ENCODE assay signal across 10 mouse cellular contexts in the genomic region with DNA sequence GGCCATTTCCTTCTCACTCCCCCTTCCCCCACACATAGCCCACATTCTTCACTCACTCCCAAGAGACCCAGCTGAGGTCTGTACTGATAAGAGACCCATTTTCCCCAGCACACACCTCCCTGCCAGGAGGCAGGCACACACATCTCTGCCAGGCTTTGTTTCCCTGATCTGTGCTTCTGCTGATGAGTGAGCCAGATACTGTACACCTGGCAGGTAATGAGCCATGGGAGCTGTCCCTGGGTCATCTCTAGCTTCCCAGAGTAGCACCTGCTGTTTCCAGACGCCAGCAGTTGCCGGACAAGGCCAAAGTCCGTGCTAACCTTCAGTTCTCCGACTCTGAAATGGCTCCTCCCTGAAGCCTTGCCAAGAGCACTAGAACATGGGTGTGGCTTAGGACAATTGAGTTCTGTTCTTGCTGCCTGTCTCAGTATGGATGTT. TPM values are rescaled to one million over a fixed set of nuclear protein-coding genes. Genes with fewer than 3 reads are reported as not detected.
DNase-seq lines count a peak whose midpoint lies in the region; ATAC-seq lines count a peak whose summit lies in the region.
"Had no signal": no experiment of that assay in that cellular context is flagged by ENCODE, and none has a peak within 500 bp of the region (broad histone marks: within the 10 kb centered on the region; RNA-seq: fewer than 3 reads in every experiment).

No protein-coding gene starts in this region.

- no peaks in the 10 kb centered on the region for H3K27me3 ChIP-seq in embryonic facial prominence, embryonic 10.5 days (replicated peaks; ENCODE audit: low read depth, poor library complexity, severe bottlenecking)
- no peaks in the 10 kb centered on the region for H3K27me3 ChIP-seq in intestine, embryonic 14.5 days (replicated peaks; ENCODE audit: control insufficient read depth, insufficient read depth, low read length)
- no peaks in the 10 kb centered on the region for H3K27me3 ChIP-seq in lung, embryonic 15.5 days
- H3K27me3 ChIP-seq: neural tube, embryonic 15.5 days had no signal

- peaks cover 6% of the 10 kb centered on the region for H3K4me1 ChIP-seq in embryonic facial prominence, embryonic 10.5 days
- 0 out of 2 replicates have a peak, but pooled peaks cover 2% of the 10 kb centered on the region for H3K4me1 ChIP-seq in intestine, embryonic 14.5 days (replicated peaks; ENCODE audit: control insufficient read depth, insufficient read depth, low read length)
- H3K4me1 ChIP-seq in lung, embryonic 15.5 days, result peaks cover 12% of the 10 kb centered on the region; the same call in 1 of the 2 replicates
- H3K4me1 ChIP-seq: neural tube, embryonic 15.5 days had no signal

- 42% methylated on average over 4 of the region's 4 CpGs for WGBS in embryonic facial prominence, embryonic 10.5 days
- 23% methylated on average over 4 of the region's 4 CpGs for WGBS in intestine, embryonic 14.5 days
- 7% methylated on average over 4 of the region's 4 CpGs for WGBS in lung, embryonic 15.5 days

- H3K9me3 ChIP-seq in embryonic facial prominence, embryonic 10.5 days, result no peaks in the 10 kb centered on the region
- no peaks in the 10 kb centered on the region for H3K9me3 ChIP-seq in intestine, embryonic 14.5 days (ENCODE audit: control insufficient read depth, low read length)
- H3K9me3 ChIP-seq in lung, embryonic 15.5 days, result no peaks in the 10 kb centered on the region
- H3K9me3 ChIP-seq: neural tube, embryonic 15.5 days had no signal

- ATAC-seq in intestine, embryonic 14.5 days (replicated peaks; ENCODE audit: low FRiP score, low TSS enrichment, low read depth), result peak; percentile 89
- peak; percentile 83; the same call in 1 of the 2 replicates for ATAC-seq in lung, embryonic 15.5 days (ENCODE audit: borderline replicate concordance, extremely low read depth, low FRiP score, low TSS enrichment)
- ATAC-seq in cerebellum, adult (ENCODE audit: insufficient number of reproducible peaks, low FRiP score, low TSS enrichment), result no peak

- no peak overlapping the region for H3K9ac ChIP-seq in intestine, embryonic 14.5 days (ENCODE audit: low read length)
- no peak overlapping the region for H3K9ac ChIP-seq in lung, embryonic 15.5 days
- H3K9ac ChIP-seq: neural tube, embryonic 15.5 days had no signal

- H3K4me3 ChIP-seq in embryonic facial prominence, embryonic 10.5 days, result no peak overlapping the region
- no peak overlapping the region for H3K4me3 ChIP-seq in intestine, embryonic 14.5 days (ENCODE audit: low read depth, low read length)
- H3K4me3 ChIP-seq in lung, embryonic 15.5 days, result no peak overlapping the region
- H3K4me3 ChIP-seq: neural tube, embryonic 15.5 days had no signal

- no peak overlapping the region for H3K4me2 ChIP-seq in intestine, embryonic 14.5 days (ENCODE audit: low read length)
- peak overlapping the region; percentile 38; the same call in 1 of the 2 replicates for H3K4me2 ChIP-seq in lung, embryonic 15.5 days
- H3K4me2 ChIP-seq: neural tube, embryonic 15.5 days had no signal

- no peaks in the 10 kb centered on the region for H3K36me3 ChIP-seq in embryonic facial prominence, embryonic 10.5 days (replicated peaks)
- H3K36me3 ChIP-seq in intestine, embryonic 14.5 days (ENCODE audit: control insufficient read depth, insufficient read depth, low read length), result no peaks in the 10 kb centered on the region; the same call in 1 of the 2 replicates
- H3K36me3 ChIP-seq in lung, embryonic 15.5 days, result no peaks in the 10 kb centered on the region
- H3K36me3 ChIP-seq: neural tube, embryonic 15.5 days had no signal

- 0 out of 2 replicates have a peak overlapping the region, but pooled peaks have one; percentile 6 for H3K27ac ChIP-seq in embryonic facial prominence, embryonic 10.5 days (replicated peaks)
- H3K27ac ChIP-seq in intestine, embryonic 14.5 days (ENCODE audit: low read depth), result 0 out of 2 replicates have a peak overlapping the region, but pooled peaks have one; percentile 11
- peak overlapping the region; percentile 87 for H3K27ac ChIP-seq in lung, embryonic 15.5 days
- H3K27ac ChIP-seq: neural tube, embryonic 15.5 days had no signal

- peak; percentile 84 for DNase-seq in R1 (ENCODE audit: low read depth, low spot score)
- no peak for DNase-seq in embryonic facial prominence, embryonic 10.5 days (ENCODE audit: low spot score)
- DNase-seq in intestine, embryonic 14.5 days (ENCODE audit: low spot score), result peak; percentile 69
- DNase-seq in layer of hippocampus, adult 9-11 months, result no peak
- DNase-seq in right cerebral cortex, postnatal 4 days, result no peak
- DNase-seq in urinary bladder, postnatal 4 days (ENCODE audit: low spot score in 2 of 2), result no peak
- DNase-seq: thymus, adult 18-20 months had no signal

RNA-seq across cellular contexts. Expression of a gene that starts 19.6 kb away (rescaled TPM):
- 3.6 and 3.8 TPM in 2 replicates for polyA plus RNA-seq in embryonic facial prominence, embryonic 10.5 days (2016; fragmentation: Nextera tagmentation; extraction: Ambion mirVana)
- 12.8 and 13.2 TPM in 2 replicates for polyA plus RNA-seq in intestine, embryonic 14.5 days (2014; fragmentation: Nextera tagmentation; extraction: Ambion mirVana)
- 6.3 and 7.9 TPM in 2 replicates for polyA plus RNA-seq in lung, embryonic 15.5 days (2015; fragmentation: Nextera tagmentation; extraction: Ambion mirVana)

RNA-seq across cellular contexts. Expression of a gene that starts 34.0 kb away (rescaled TPM):
- polyA plus RNA-seq in embryonic facial prominence, embryonic 10.5 days (2016; fragmentation: Nextera tagmentation; extraction: Ambion mirVana), result 35.2 and 36.2 TPM in 2 replicates
- polyA plus RNA-seq in intestine, embryonic 14.5 days (2014; fragmentation: Nextera tagmentation; extraction: Ambion mirVana), result 42.1 and 42.9 TPM in 2 replicates
- polyA plus RNA-seq in lung, embryonic 15.5 days (2015; fragmentation: Nextera tagmentation; extraction: Ambion mirVana), result 35.7 and 36.5 TPM in 2 replicates

Comparison
In these comparisons a context has a peak if more than half of its experiments do, and no peak if none do; other contexts are left out.
1. DNase-seq: peak in R1 (single experiment) and intestine, embryonic 14.5 days (single experiment); none in embryonic facial prominence, embryonic 10.5 days (single experiment), layer of hippocampus, adult 9-11 months (single experiment), right cerebral cortex, postnatal 4 days (single experiment) and urinary bladder, postnatal 4 days (0 of 2).
2. H3K27ac ChIP-seq: peak in every context shown above with its lines; median percentile 87 in lung, embryonic 15.5 days; 11 in intestine, embryonic 14.5 days; 6 in embryonic facial prominence, embryonic 10.5 days.